Mouse (Mus musculus) kidney, adult 2 months (tissue): ENCODE data around the gene Smyd5.

Experiments
- CTCF ChIP-seq: fragments of 200-500 bp; conservative IDR thresholded peaks from 2 replicates; pipeline ENCODE4 v1.5.1; 2011; ENCODE audit warnings: low read depth, mild to moderate bottlenecking, control low read depth, low read length, moderate library complexity, mixed read lengths; ENCODE audit not compliant: insufficient read depth, insufficient read length
- POLR2A ChIP-seq: fragments of 200-500 bp; IDR thresholded peaks from one replicate; pipeline ENCODE4 v1.6.1; 2011; ENCODE audit warnings: low read depth, low read length, control low read depth

- TF ChIP-seq CTCF = no peak
- no peak for TF ChIP-seq POLR2A
These were observed 4.4 kb downstream of the Smyd5 start for GRCm38 (mm10) chr6:85436204-85436603.
